Mouse (Mus musculus) megakaryocyte, embryonic 14.5 days (primary cell): ENCODE measurements around the gene Dot1l. TPM values are rescaled to one million over a fixed set of nuclear protein-coding genes. Genes with fewer than 3 reads are reported as not detected.
"Not testable (repeated sequence)": the region's sequence is repeated elsewhere in the genome, so short reads cannot be mapped to it uniquely, and the experiment has no call there.

Experiments used
- H3K27me3 ChIP-seq: replicated peaks from 2 replicates; pipeline ENCODE3; 2012; ENCODE audit warnings: inconsistent platforms
- H3K36me3 ChIP-seq: replicated peaks from 2 replicates; pipeline ENCODE3; 2012; ENCODE audit warnings: low read length, inconsistent platforms, mixed read lengths
- H3K4me1 ChIP-seq: 2 replicates; pipeline ENCODE4 v1.6.1; 2012; ENCODE audit warnings: inconsistent platforms
- H3K4me3 ChIP-seq: replicated peaks from 2 replicates; pipeline ENCODE3; 2012; ENCODE audit warnings: moderate library complexity, mild to moderate bottlenecking, inconsistent platforms
- H3K9me3 ChIP-seq: 2 replicates; pipeline ENCODE4 v1.6.1; 2012; ENCODE audit warnings: inconsistent platforms
- FLI1 ChIP-seq: IDR thresholded peaks from 2 replicates; pipeline ENCODE4 v1.6.1; 2012; ENCODE audit warnings: low read length, inconsistent platforms, mixed read lengths
- GATA1 ChIP-seq: IDR thresholded peaks from 3 replicates; pipeline ENCODE4 v1.6.1; 2012; ENCODE audit warnings: mixed read lengths, low read length, inconsistent platforms, borderline replicate concordance
- polyA plus RNA-seq: library from polyadenylated mRNA; stranded (reverse); fragments of >175 nt; gene quantifications from 2 replicates; pipeline ENCODE4 v1.2.3, GENCODE M21; 2012; ENCODE audit warnings: low replicate concordance; ENCODE audit not compliant: insufficient read depth

Dot1l gene
- polyA plus RNA-seq, 1 experiment, result 35.3 TPM

- Histone ChIP-seq H3K9me3 (no peaks in the 10 kb centered on the region), H3K27me3 (peaks cover under 1% of the 10 kb centered on the region), H3K36me3 (peaks cover 36% of the 10 kb centered on the region), H3K4me1 (peaks cover 74% of the 10 kb centered on the region), H3K4me3 (peak overlapping the region; percentile 93)
- no peak for TF ChIP-seq GATA1
- no peak for TF ChIP-seq FLI1
Measured at GRCm38 (mm10) chr10:80827063-80827869, 72.3 kb downstream of the Dot1l start.

- peaks cover 36% of the 10 kb centered on the region for H3K36me3 ChIP-seq
- no peak for TF ChIP-seq FLI1
- TF ChIP-seq GATA1, result no peak
- peaks cover 75% of the 10 kb centered on the region for H3K4me1 ChIP-seq
- peaks cover 4% of the 10 kb centered on the region for H3K27me3 ChIP-seq
- peak overlapping the region; percentile 93 for H3K4me3 ChIP-seq
- no peaks in the 10 kb centered on the region for H3K9me3 ChIP-seq
Measured at GRCm38 (mm10) chr10:80827870-80828420, 72.9 kb downstream of the Dot1l start.

- H3K4me3 ChIP-seq, result peak overlapping the region; percentile 72
- peaks cover 75% of the 10 kb centered on the region for H3K4me1 ChIP-seq
- H3K27me3 ChIP-seq, result peaks cover 11% of the 10 kb centered on the region
- peaks cover 36% of the 10 kb centered on the region for H3K36me3 ChIP-seq
- H3K9me3 ChIP-seq, result not testable (repeated sequence)
Measured at GRCm38 (mm10) chr10:80828587-80828986, 73.6 kb downstream of the Dot1l start.

GRCm38 (mm10) chr10:80829359-80830278, 74.6 kb downstream of the Dot1l start:
- Histone ChIP-seq H3K4me3 (peak overlapping the region; percentile 4), H3K4me1 (peaks cover 70% of the 10 kb centered on the region), H3K27me3 (peaks cover 21% of the 10 kb centered on the region), H3K9me3 (peaks cover 4% of the 10 kb centered on the region), H3K36me3 (peaks cover 36% of the 10 kb centered on the region)
- no peak for TF ChIP-seq FLI1
- TF ChIP-seq GATA1, result no peak

GRCm38 (mm10) chr10:80831136-80831535, 76.1 kb downstream of the Dot1l start:
- Histone ChIP-seq H3K36me3 (peaks cover 36% of the 10 kb centered on the region), H3K9me3 (peaks cover 18% of the 10 kb centered on the region), H3K27me3 (peaks cover 36% of the 10 kb centered on the region), H3K4me3 (no peak overlapping the region), H3K4me1 (peaks cover 71% of the 10 kb centered on the region)
- TF ChIP-seq FLI1 (no peak), GATA1 (no peak)

GRCm38 (mm10) chr10:80832818-80833217, 77.8 kb downstream of the Dot1l start:
- Histone ChIP-seq H3K9me3 (peaks cover 18% of the 10 kb centered on the region), H3K27me3 (peaks cover 53% of the 10 kb centered on the region), H3K4me3 (no peak overlapping the region), H3K36me3 (peaks cover 31% of the 10 kb centered on the region), H3K4me1 (peaks cover 81% of the 10 kb centered on the region)
- TF ChIP-seq FLI1 (no peak), GATA1 (no peak)

- Histone ChIP-seq H3K4me3 (peak overlapping the region; percentile 29), H3K9me3 (peaks cover 18% of the 10 kb centered on the region), H3K4me1 (peaks cover 73% of the 10 kb centered on the region), H3K27me3 (peaks cover 73% of the 10 kb centered on the region), H3K36me3 (peaks cover 5% of the 10 kb centered on the region)
- TF ChIP-seq FLI1 (no peak), GATA1 (no peak)
Measured at GRCm38 (mm10) chr10:80835617-80836016, 80.6 kb downstream of the Dot1l start.

- Histone ChIP-seq H3K9me3 (peaks cover 18% of the 10 kb centered on the region), H3K36me3 (no peaks in the 10 kb centered on the region), H3K4me3 (peak overlapping the region; percentile 24), H3K27me3 (peaks cover 86% of the 10 kb centered on the region), H3K4me1 (peaks cover 60% of the 10 kb centered on the region)
- TF ChIP-seq GATA1 (no peak), FLI1 (no peak)
Measured at GRCm38 (mm10) chr10:80836949-80837379, 82.0 kb downstream of the Dot1l start.

- Histone ChIP-seq H3K36me3 (no peaks in the 10 kb centered on the region), H3K4me1 (peaks cover 55% of the 10 kb centered on the region), H3K27me3 (peaks cover 92% of the 10 kb centered on the region), H3K4me3 (no peak overlapping the region), H3K9me3 (peaks cover 18% of the 10 kb centered on the region)
- no peak for TF ChIP-seq GATA1
- TF ChIP-seq FLI1, result no peak
Measured at GRCm38 (mm10) chr10:80837827-80838226, 82.8 kb downstream of the Dot1l start.

GRCm38 (mm10) chr10:80838346-80838912, 83.4 kb downstream of the Dot1l start:
- H3K36me3 ChIP-seq, result no peaks in the 10 kb centered on the region
- H3K9me3 ChIP-seq, result peaks cover 18% of the 10 kb centered on the region
- peaks cover 51% of the 10 kb centered on the region for H3K4me1 ChIP-seq
- H3K4me3 ChIP-seq, result no peak overlapping the region
- H3K27me3 ChIP-seq, result peaks cover 92% of the 10 kb centered on the region
- TF ChIP-seq FLI1, result no peak
- no peak for TF ChIP-seq GATA1
